Comparison of ENCODE assay signal across 34 mouse cellular contexts in the genomic region with DNA sequence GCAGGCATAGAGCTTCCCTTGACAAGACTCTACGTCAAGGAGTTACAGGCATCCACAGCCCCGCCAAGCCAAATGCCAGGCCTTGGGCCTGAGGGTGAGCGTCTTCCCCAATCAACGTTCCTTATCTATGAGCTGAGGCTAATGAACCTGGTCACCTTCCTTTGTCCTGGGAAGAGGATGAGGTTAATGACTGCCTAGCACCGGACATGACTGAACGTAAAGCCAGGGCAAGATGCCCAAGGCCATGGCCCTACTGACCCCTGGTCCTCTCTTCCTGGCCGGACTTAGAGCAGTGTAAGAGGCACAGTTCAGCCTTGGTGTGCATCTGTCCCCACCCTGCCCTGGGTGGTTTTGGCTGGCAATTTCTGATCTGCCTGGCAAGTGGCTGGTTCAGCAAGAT. TPM values are rescaled to one million over a fixed set of nuclear protein-coding genes. Genes with fewer than 3 reads are reported as not detected.
DNase-seq lines count a peak whose midpoint lies in the region; ATAC-seq and TF ChIP-seq lines count a peak whose summit lies in the region.
"Had no signal": no experiment of that assay in that cellular context is flagged by ENCODE, and none has a peak within 500 bp of the region (broad histone marks: within the 10 kb centered on the region; RNA-seq: fewer than 3 reads in every experiment).

No protein-coding gene starts in this region.

- no peak overlapping the region for H3K9ac ChIP-seq in kidney, postnatal 0 days (ENCODE audit: low read depth, low read length)
- H3K9ac ChIP-seq in liver, embryonic 16.5 days (ENCODE audit: low read depth, low read length) = no peak overlapping the region
- no peak overlapping the region for H3K9ac ChIP-seq in liver, embryonic 11.5 days (ENCODE audit: low read depth, low read length)
- no peak overlapping the region for H3K9ac ChIP-seq in limb, embryonic 11.5 days (ENCODE audit: low read length)
- H3K9ac ChIP-seq: embryonic facial prominence, embryonic 13.5 days; forebrain, embryonic 15.5 days; hindbrain, embryonic 12.5 days; intestine, embryonic 15.5 days; limb, embryonic 15.5 days; lung, embryonic 14.5 days; midbrain, embryonic 15.5 days; neural tube, embryonic 15.5 days; stomach, embryonic 15.5 days had no signal

- H3K27me3 ChIP-seq in kidney, postnatal 0 days (ENCODE audit: insufficient read depth, low read length) = no peaks in the 10 kb centered on the region
- no peaks in the 10 kb centered on the region for H3K27me3 ChIP-seq in liver, embryonic 16.5 days (ENCODE audit: control insufficient read depth, insufficient read depth, low read depth, low read length)
- H3K27me3 ChIP-seq in liver, embryonic 11.5 days (replicated peaks; ENCODE audit: control insufficient read depth, insufficient read depth, low read length) = no peaks in the 10 kb centered on the region
- H3K27me3 ChIP-seq in limb, embryonic 11.5 days (ENCODE audit: control insufficient read depth, insufficient read depth, low read length) = no peaks in the 10 kb centered on the region
- H3K27me3 ChIP-seq: embryonic facial prominence, embryonic 13.5 days; forebrain, embryonic 15.5 days; hindbrain, embryonic 12.5 days; intestine, embryonic 15.5 days; limb, embryonic 15.5 days; midbrain, embryonic 15.5 days; neural tube, embryonic 15.5 days; stomach, embryonic 15.5 days had no signal

- no peaks in the 10 kb centered on the region for H3K4me1 ChIP-seq in kidney, postnatal 0 days (replicated peaks; ENCODE audit: insufficient read depth, low read length)
- H3K4me1 ChIP-seq in liver, embryonic 16.5 days (ENCODE audit: control insufficient read depth, low read depth, low read length) = no peaks in the 10 kb centered on the region; the same call in 1 of the 2 replicates
- no peaks in the 10 kb centered on the region for H3K4me1 ChIP-seq in liver, embryonic 11.5 days (replicated peaks; ENCODE audit: control insufficient read depth, insufficient read depth, low read length)
- H3K4me1 ChIP-seq in limb, embryonic 11.5 days (ENCODE audit: control insufficient read depth, insufficient read depth, low read length) = 0 out of 2 replicates have a peak, but pooled peaks cover 2% of the 10 kb centered on the region

- DNase-seq in kidney, postnatal 0 days (ENCODE audit: low spot score) = no peak
- DNase-seq in kidney, adult 9 months = no peak
- DNase-seq in liver, embryonic 11.5 days (ENCODE audit: low spot score) = no peak
- DNase-seq in 416B (ENCODE audit: low read depth) = peak; percentile 68
- DNase-seq in limb, embryonic 11.5 days (ENCODE audit: low spot score) = no peak
- no peak for DNase-seq in frontal cortex, postnatal 10 days (ENCODE audit: low spot score in 2 of 2)
- DNase-seq: adrenal gland, adult 8-10 months; B cell, adult 2 months; cerebellum, adult 18-20 months; cerebellum, postnatal 10 days; gastrocnemius, adult 2 months; gastrocnemius, postnatal 36 days; heart, adult 18-20 months; heart, postnatal 36 days; kidney, adult 8-10 months; lung, embryonic 14.5 days; retina, postnatal 1 day; right cerebral cortex, postnatal 14 days; thymus, adult 18-20 months; thymus, postnatal 4 days had no signal

- 75% methylated on average over 7 of the region's 7 CpGs for WGBS in kidney, postnatal 0 days
- WGBS in liver, embryonic 16.5 days (ENCODE audit: insufficient replicate concordance) = 71% methylated on average over 7 of the region's 7 CpGs
- 80% methylated on average over 7 of the region's 7 CpGs for WGBS in liver, embryonic 11.5 days
- WGBS in limb, embryonic 11.5 days = 87% methylated on average over 7 of the region's 7 CpGs

- no peak overlapping the region for H3K4me3 ChIP-seq in kidney, postnatal 0 days (replicated peaks; ENCODE audit: low read depth, low read length)
- H3K4me3 ChIP-seq in liver, embryonic 16.5 days (ENCODE audit: low read depth, low read length) = no peak overlapping the region
- no peak overlapping the region for H3K4me3 ChIP-seq in liver, embryonic 11.5 days (ENCODE audit: low read depth, low read length)
- H3K4me3 ChIP-seq in limb, embryonic 11.5 days (ENCODE audit: low read depth, low read length) = no peak overlapping the region
- H3K4me3 ChIP-seq: embryonic facial prominence, embryonic 13.5 days; forebrain, embryonic 10.5 days; forebrain, embryonic 15.5 days; gastrocnemius, adult 2 months; hindbrain, embryonic 12.5 days; intestine, embryonic 15.5 days; limb, embryonic 15.5 days; midbrain, embryonic 10.5 days; midbrain, embryonic 15.5 days; neural tube, embryonic 15.5 days; stomach, embryonic 15.5 days had no signal

- no peaks in the 10 kb centered on the region for H3K9me3 ChIP-seq in kidney, postnatal 0 days (replicated peaks; ENCODE audit: low read length)
- no peaks in the 10 kb centered on the region for H3K9me3 ChIP-seq in liver, embryonic 16.5 days (replicated peaks; ENCODE audit: control insufficient read depth, low read length)
- no peaks in the 10 kb centered on the region for H3K9me3 ChIP-seq in liver, embryonic 11.5 days (ENCODE audit: control insufficient read depth, low read length)
- H3K9me3 ChIP-seq in limb, embryonic 11.5 days (ENCODE audit: control insufficient read depth, low read length) = no peaks in the 10 kb centered on the region
- H3K9me3 ChIP-seq: embryonic facial prominence, embryonic 13.5 days; forebrain, embryonic 10.5 days; forebrain, embryonic 15.5 days; hindbrain, embryonic 12.5 days; intestine, embryonic 15.5 days; limb, embryonic 15.5 days; midbrain, embryonic 10.5 days; midbrain, embryonic 15.5 days; neural tube, embryonic 15.5 days; stomach, embryonic 15.5 days had no signal

- no peak for TF ChIP-seq CTCF in kidney, postnatal 0 days (IDR thresholded peaks at IDR 0.05; ENCODE audit: low read depth)

- no peak overlapping the region for H3K27ac ChIP-seq in kidney, postnatal 0 days
- H3K27ac ChIP-seq in liver, embryonic 16.5 days (ENCODE audit: low read length) = no peak overlapping the region
- no peak overlapping the region for H3K27ac ChIP-seq in liver, embryonic 11.5 days (ENCODE audit: low read depth, low read length)
- no peak overlapping the region for H3K27ac ChIP-seq in limb, embryonic 11.5 days (replicated peaks; ENCODE audit: low read depth, low read length)
- H3K27ac ChIP-seq: embryonic facial prominence, embryonic 13.5 days; forebrain, embryonic 10.5 days; forebrain, embryonic 15.5 days; gastrocnemius, adult 2 months; hindbrain, embryonic 12.5 days; hindbrain, postnatal 0 days; intestine, embryonic 15.5 days; limb, embryonic 15.5 days; macrophage; midbrain, embryonic 10.5 days; midbrain, embryonic 15.5 days; neural tube, embryonic 15.5 days; stomach, embryonic 15.5 days had no signal

- 0 out of 2 replicates have a peak, but pooled peaks have one; percentile 42 for ATAC-seq in kidney, postnatal 0 days (replicated peaks; ENCODE audit: low FRiP score, low read depth)
- peak; percentile 53 for ATAC-seq in liver, embryonic 16.5 days (ENCODE audit: low read depth)
- ATAC-seq in liver, embryonic 11.5 days (replicated peaks; ENCODE audit: low FRiP score) = no peak
- ATAC-seq in limb, embryonic 11.5 days (ENCODE audit: insufficient number of reproducible peaks, low FRiP score, low TSS enrichment, low read depth) = 0 out of 2 replicates have a peak, but pooled peaks have one; percentile 32
- ATAC-seq: forebrain, embryonic 15.5 days; hindbrain, postnatal 0 days; intestine, embryonic 15.5 days; midbrain, embryonic 15.5 days had no signal

- H3K4me2 ChIP-seq in kidney, postnatal 0 days (ENCODE audit: low read length) = no peak overlapping the region
- no peak overlapping the region for H3K4me2 ChIP-seq in liver, embryonic 16.5 days (ENCODE audit: low read depth, low read length)
- no peak overlapping the region for H3K4me2 ChIP-seq in liver, embryonic 11.5 days
- H3K4me2 ChIP-seq in limb, embryonic 11.5 days (ENCODE audit: low read depth, severe bottlenecking) = no peak overlapping the region
- H3K4me2 ChIP-seq: embryonic facial prominence, embryonic 13.5 days; forebrain, embryonic 15.5 days; heart, embryonic 11.5 days; hindbrain, embryonic 12.5 days; intestine, embryonic 15.5 days; limb, embryonic 15.5 days; lung, embryonic 14.5 days; midbrain, embryonic 15.5 days; neural tube, embryonic 15.5 days; stomach, embryonic 15.5 days had no signal

- no peaks in the 10 kb centered on the region for H3K36me3 ChIP-seq in kidney, postnatal 0 days (ENCODE audit: insufficient read depth, low read length)
- H3K36me3 ChIP-seq in liver, embryonic 16.5 days (ENCODE audit: control insufficient read depth, insufficient read depth) = no peaks in the 10 kb centered on the region
- H3K36me3 ChIP-seq in liver, embryonic 11.5 days (ENCODE audit: control insufficient read depth, insufficient read depth, low read length) = no peaks in the 10 kb centered on the region
- H3K36me3 ChIP-seq in limb, embryonic 11.5 days (ENCODE audit: control insufficient read depth, insufficient read depth, low read length) = no peaks in the 10 kb centered on the region
- H3K36me3 ChIP-seq: embryonic facial prominence, embryonic 13.5 days; forebrain, embryonic 10.5 days; forebrain, embryonic 15.5 days; hindbrain, embryonic 12.5 days; intestine, embryonic 15.5 days; limb, embryonic 15.5 days; midbrain, embryonic 10.5 days; midbrain, embryonic 15.5 days; neural tube, embryonic 15.5 days; stomach, embryonic 15.5 days had no signal

RNA-seq across cellular contexts. Expression of gene Ddit4, which starts 22.4 kb away (rescaled TPM):
- polyA plus RNA-seq in kidney, postnatal 0 days (2015; fragmentation: Nextera tagmentation; extraction: Ambion mirVana) = 23.0 and 24.0 TPM in 2 replicates
- polyA plus RNA-seq in liver, embryonic 16.5 days (2015; fragmentation: Nextera tagmentation; extraction: Ambion mirVana) = 5.0 and 6.8 TPM in 2 replicates
- polyA plus RNA-seq in liver, embryonic 11.5 days (2014; fragmentation: Nextera tagmentation; extraction: Ambion mirVana) = 2.7 and 4.3 TPM in 2 replicates
- polyA plus RNA-seq in limb, embryonic 11.5 days (2014; fragmentation: Nextera tagmentation; extraction: Ambion mirVana) = 6.8 and 10.2 TPM in 2 replicates

RNA-seq across cellular contexts. Expression of gene Dnajb12, which starts 49.8 kb away (rescaled TPM):
- 27.9 and 30.2 TPM in 2 replicates for polyA plus RNA-seq in kidney, postnatal 0 days (2015; fragmentation: Nextera tagmentation; extraction: Ambion mirVana)
- 14.8 and 15.5 TPM in 2 replicates for polyA plus RNA-seq in liver, embryonic 16.5 days (2015; fragmentation: Nextera tagmentation; extraction: Ambion mirVana)
- polyA plus RNA-seq in liver, embryonic 11.5 days (2014; fragmentation: Nextera tagmentation; extraction: Ambion mirVana) = 27.4 and 30.2 TPM in 2 replicates
- 22.5 and 23.8 TPM in 2 replicates for polyA plus RNA-seq in limb, embryonic 11.5 days (2014; fragmentation: Nextera tagmentation; extraction: Ambion mirVana)
